Mouse (Mus musculus) cortical plate, adult 2 months (tissue): ENCODE data around the gene Tex44.

Experiments used
- CTCF ChIP-seq: fragments of 200-500 bp; IDR thresholded peaks from 2 replicates; pipeline ENCODE4 v1.5.1; 2011; ENCODE audit warnings: mild to moderate bottlenecking, control low read depth, low read length; ENCODE audit not compliant: insufficient read depth; ENCODE audit errors: extremely low read depth
- POLR2A ChIP-seq: fragments of 200-500 bp; IDR thresholded peaks from 2 replicates; pipeline ENCODE4 v1.6.1; 2011; ENCODE audit warnings: mild to moderate bottlenecking, low read length, control low read depth; ENCODE audit not compliant: insufficient read depth; ENCODE audit errors: extremely low read depth

GRCm38 (mm10) chr1:86397621-86398020 lies 28.5 kb upstream of the Tex44 start:
- TF ChIP-seq POLR2A (no peak), CTCF (no peak)
